Mouse (Mus musculus) olfactory bulb, adult 2 months (tissue): ENCODE data around the gene Tln1. TPM values are rescaled to one million over a fixed set of nuclear protein-coding genes. Genes with fewer than 3 reads are reported as not detected.

Source experiments
- H3K27ac ChIP-seq: fragments of 200-500 bp; 2 replicates; pipeline ENCODE4 v1.5.1; 2012; ENCODE audit warnings: low read depth, low read length; ENCODE audit not compliant: insufficient read depth
- H3K4me1 ChIP-seq: fragments of 200-500 bp; 2 replicates; pipeline ENCODE4 v1.6.1; 2012; ENCODE audit warnings: low read length; ENCODE audit not compliant: control insufficient read depth, insufficient read depth
- H3K4me3 ChIP-seq: fragments of 200-500 bp; 2 replicates; pipeline ENCODE4 v1.5.1; 2012; ENCODE audit warnings: mild to moderate bottlenecking, low read depth, low read length, moderate library complexity; ENCODE audit not compliant: insufficient read depth
- CTCF ChIP-seq: fragments of 200-500 bp; IDR thresholded peaks from 2 replicates; pipeline ENCODE4 v1.5.1; 2012; ENCODE audit warnings: low read depth, mild to moderate bottlenecking, low read length, moderate library complexity; ENCODE audit not compliant: insufficient read depth
- POLR2A ChIP-seq: fragments of 200-500 bp; IDR thresholded peaks from 2 replicates; pipeline ENCODE4 v1.6.1; 2012; ENCODE audit warnings: mild to moderate bottlenecking, low read depth, low read length, moderate library complexity; ENCODE audit not compliant: insufficient read depth
- WGBS: fragments of 180-500 bp; shearing (Covaris S2); methylation state at CpG from one replicate; pipeline ENCODE4 v1.1.7; 2018; 5-methylcytosine and 5-hydroxymethylcytosine counted together
- polyA plus RNA-seq: library from polyadenylated mRNA; stranded (reverse); fragments of >200 nt; gene quantifications from 2 replicates; pipeline ENCODE4 v1.2.4, GENCODE M21; 2012; ENCODE audit warnings: low replicate concordance; ENCODE audit not compliant: missing spikeins, insufficient read depth, insufficient read length

The Tln1 gene
- polyA plus RNA-seq, 1 experiment: 147 TPM

GRCm38 (mm10) chr4:43567140-43567539 lies 4.6 kb upstream of the Tln1 start:
- 89% methylated on average over 9 of the region's 9 CpGs for WGBS
- no peak overlapping the region for H3K27ac ChIP-seq
- H3K4me1 ChIP-seq: peaks cover 4% of the 10 kb centered on the region; the same call in 1 of the 2 replicates
- TF ChIP-seq POLR2A (no peak), CTCF (no peak)
- no peak overlapping the region for H3K4me3 ChIP-seq

- no peak for TF ChIP-seq CTCF
- no peak for TF ChIP-seq POLR2A
- Histone ChIP-seq H3K4me3 (no peak overlapping the region), H3K27ac (no peak overlapping the region), H3K4me1 (peaks cover 18% of the 10 kb centered on the region)
- WGBS: 31% methylated on average over 2 of the region's 2 CpGs
These were observed 1.7 kb upstream of the Tln1 start for GRCm38 (mm10) chr4:43564231-43564630.

DNA sequence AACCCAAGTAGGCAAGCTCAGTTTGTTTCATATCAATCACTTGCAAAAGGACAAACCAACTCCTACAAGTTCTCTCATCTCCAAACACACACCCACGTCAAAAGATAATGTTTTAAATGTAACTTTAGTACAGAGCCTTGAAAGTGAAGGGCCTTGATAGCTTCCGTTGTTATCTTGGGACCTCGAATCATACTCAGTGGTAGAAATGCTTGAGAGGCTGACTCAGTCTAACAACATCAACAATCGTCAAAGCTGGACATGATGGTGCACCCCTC lies 1.0 kb upstream of the Tln1 start:
- H3K4me3 ChIP-seq: no peak overlapping the region
- 80% methylated on average over 4 of the region's 4 CpGs for WGBS
- TF ChIP-seq CTCF (no peak), POLR2A (no peak)
- no peak overlapping the region for H3K27ac ChIP-seq
- H3K4me1 ChIP-seq: peaks cover 24% of the 10 kb centered on the region

DNA sequence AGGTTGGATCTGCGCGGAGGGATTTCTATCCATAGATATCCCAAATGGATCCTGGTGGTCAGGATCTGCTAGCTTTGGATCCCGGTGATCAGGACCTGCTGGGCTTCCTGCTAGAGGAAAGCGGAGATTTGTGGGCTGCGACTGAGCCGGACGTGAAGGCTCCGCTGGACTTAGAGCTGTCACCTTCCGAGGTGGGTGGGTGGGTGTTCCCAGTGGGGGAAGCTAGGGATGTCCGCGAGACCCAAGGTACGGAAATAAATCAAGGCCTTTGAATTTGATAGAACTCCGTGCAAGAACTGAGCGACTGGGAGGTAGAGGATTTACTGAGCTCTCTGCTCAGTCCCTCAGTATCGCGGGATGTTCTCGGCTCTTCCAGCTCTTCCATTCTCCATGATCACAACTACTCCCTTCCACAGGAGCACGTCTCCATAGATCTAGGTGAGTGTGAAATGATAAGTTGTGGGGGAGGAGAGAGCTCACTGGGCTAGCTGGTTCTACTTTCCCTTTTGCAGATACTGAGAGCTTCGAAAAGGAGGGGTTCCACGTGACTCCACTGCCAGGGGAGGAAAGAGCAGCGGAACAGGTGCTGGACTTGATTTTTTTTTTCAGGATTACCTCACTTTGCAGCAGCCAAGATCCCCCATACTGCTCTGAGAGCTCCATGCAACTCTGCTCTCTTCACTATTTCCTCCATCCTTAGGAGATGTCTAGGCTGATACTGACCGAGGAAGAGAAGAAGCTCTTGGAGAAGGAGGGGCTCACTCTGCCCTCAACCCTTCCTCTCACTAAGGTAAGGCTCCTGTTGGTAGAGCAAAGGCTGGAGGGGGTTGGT lies 494 bp upstream of the Tln1 start:
- peaks cover 26% of the 10 kb centered on the region for H3K4me1 ChIP-seq
- peak overlapping the region; percentile 89 for H3K4me3 ChIP-seq
- H3K27ac ChIP-seq: no peak overlapping the region
- TF ChIP-seq CTCF (no peak), POLR2A (no peak)
- WGBS: 6% methylated on average over 22 of the region's 22 CpGs

DNA sequence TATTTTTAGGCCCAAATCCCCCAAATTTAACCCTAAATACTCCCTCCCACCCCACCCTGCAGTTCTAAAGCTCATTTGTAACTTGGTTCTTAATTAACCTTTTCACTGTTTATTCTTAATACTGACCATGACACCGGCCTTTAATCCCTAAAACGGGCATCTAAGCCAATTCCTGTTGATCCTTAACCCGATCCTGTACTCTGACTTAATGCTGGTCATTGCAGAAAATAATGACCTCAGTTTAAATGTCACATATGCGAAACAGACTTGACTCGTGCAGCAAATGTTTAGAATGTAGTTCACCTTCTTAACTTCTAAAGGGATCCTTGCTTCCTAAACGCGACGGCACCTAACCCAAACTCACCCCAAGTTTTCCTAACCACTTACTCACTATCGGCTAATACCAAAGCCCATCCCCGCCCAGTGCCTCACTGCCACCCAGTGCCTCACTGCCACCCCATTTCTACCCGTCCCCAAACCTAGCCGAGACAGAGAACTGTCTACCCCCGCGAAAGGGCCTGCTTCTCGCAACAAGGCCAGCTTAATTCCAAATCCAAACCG lies 975 bp downstream of the Tln1 start:
- peaks cover 33% of the 10 kb centered on the region for H3K4me1 ChIP-seq
- peak overlapping the region; percentile 79 for H3K27ac ChIP-seq
- TF ChIP-seq CTCF (no peak), POLR2A (no peak)
- H3K4me3 ChIP-seq: peak overlapping the region; percentile 89
- under 1% methylated on average over 16 of the region's 16 CpGs for WGBS

DNA sequence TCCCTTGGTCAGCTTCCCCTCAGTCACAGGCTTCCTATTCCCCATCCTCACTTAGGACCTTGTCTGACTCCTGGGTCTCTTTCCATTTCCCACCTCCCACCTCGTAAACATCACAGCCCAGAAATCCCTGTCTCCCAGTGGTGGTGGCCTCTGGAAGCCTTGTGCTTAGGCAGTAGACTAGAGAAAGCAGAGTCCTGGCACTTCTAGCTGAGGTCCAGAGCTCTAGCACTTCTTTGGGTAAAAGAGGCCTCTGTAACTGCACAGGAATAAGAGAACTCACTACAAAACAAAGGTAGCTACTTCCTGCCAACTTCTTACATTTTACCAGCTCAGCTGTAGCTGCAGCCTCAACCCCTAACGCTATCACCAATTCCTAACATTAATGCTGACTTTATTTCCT lies 1.5 kb downstream of the Tln1 start:
- Histone ChIP-seq H3K27ac (no peak overlapping the region), H3K4me3 (peak overlapping the region; percentile 28), H3K4me1 (peaks cover 33% of the 10 kb centered on the region)
- WGBS: 16% methylated on average over 2 of the region's 2 CpGs
- TF ChIP-seq POLR2A: no peak
- no peak for TF ChIP-seq CTCF

DNA sequence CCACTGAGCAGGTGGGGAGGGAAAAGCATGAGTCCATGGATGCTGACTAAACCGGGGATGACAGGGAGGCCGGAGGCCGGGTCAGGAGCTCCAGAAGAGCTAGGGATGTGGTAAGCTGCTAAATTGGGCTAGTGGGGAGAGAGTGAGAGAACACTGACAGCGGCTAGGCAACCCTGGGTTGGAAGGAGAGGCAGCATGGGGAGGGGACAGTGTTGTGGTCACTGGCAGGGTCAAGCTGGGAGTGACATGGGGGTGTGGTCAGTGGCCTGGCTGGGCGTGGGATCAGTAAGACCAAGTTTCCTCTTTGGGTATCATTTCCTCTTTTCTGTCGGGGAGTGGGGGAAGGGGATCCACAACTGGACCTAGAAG lies 2.3 kb downstream of the Tln1 start:
- WGBS: 60% methylated on average over 6 of the region's 6 CpGs
- H3K4me3 ChIP-seq: no peak overlapping the region; the same call in 1 of the 2 replicates
- H3K27ac ChIP-seq: no peak overlapping the region
- H3K4me1 ChIP-seq: peaks cover 33% of the 10 kb centered on the region
- no peak for TF ChIP-seq POLR2A

GRCm38 (mm10) chr4:43559519-43560242 lies 2.8 kb downstream of the Tln1 start:
- peak overlapping the region; percentile 62 for H3K27ac ChIP-seq
- H3K4me3 ChIP-seq: no peak overlapping the region; the same call in 1 of the 2 replicates
- TF ChIP-seq CTCF: no peak
- TF ChIP-seq POLR2A: no peak
- 79% methylated on average over 13 of the region's 13 CpGs for WGBS
- H3K4me1 ChIP-seq: peaks cover 33% of the 10 kb centered on the region
